ENCODE assay signal across 9 mouse cellular contexts in genomic region chr4:154570451-154570881, GRCm38 (mm10).
DNase-seq lines count a peak whose midpoint lies in the region; ATAC-seq lines count a peak whose summit lies in the region.
"Had no signal": no experiment of that assay in that cellular context is flagged by ENCODE, and none has a peak within 500 bp of the region (broad histone marks: within the 10 kb centered on the region; RNA-seq: fewer than 3 reads in every experiment).

No protein-coding gene starts in this region.

- H3K4me3 ChIP-seq in kidney, embryonic 14.5 days (ENCODE audit: low read length) = no peak overlapping the region
- no peak overlapping the region for H3K4me3 ChIP-seq in forebrain, embryonic 12.5 days (replicated peaks)
- H3K4me3 ChIP-seq in limb, embryonic 10.5 days = peak overlapping the region; percentile 24

- no peak overlapping the region for H3K27ac ChIP-seq in kidney, embryonic 14.5 days (ENCODE audit: low read depth, low read length)
- peak overlapping the region; percentile 63 for H3K27ac ChIP-seq in forebrain, embryonic 12.5 days
- peak overlapping the region; percentile 83 for H3K27ac ChIP-seq in limb, embryonic 10.5 days

- H3K9me3 ChIP-seq in kidney, embryonic 14.5 days (ENCODE audit: control insufficient read depth, low read length) = no peaks in the 10 kb centered on the region
- H3K9me3 ChIP-seq in forebrain, embryonic 12.5 days = no peaks in the 10 kb centered on the region
- H3K9me3 ChIP-seq in limb, embryonic 10.5 days (replicated peaks) = no peaks in the 10 kb centered on the region

- peaks cover 50% of the 10 kb centered on the region for H3K27me3 ChIP-seq in kidney, embryonic 14.5 days (ENCODE audit: control insufficient read depth, insufficient read depth, low read length)
- peaks cover 17% of the 10 kb centered on the region for H3K27me3 ChIP-seq in forebrain, embryonic 12.5 days
- 0 out of 2 replicates have a peak, but pooled peaks cover 8% of the 10 kb centered on the region for H3K27me3 ChIP-seq in limb, embryonic 10.5 days (ENCODE audit: low read depth, poor library complexity, severe bottlenecking)

- no peak for DNase-seq in kidney, adult 8-10 months
- peak; percentile 72 for DNase-seq in limb, embryonic 10.5 days (ENCODE audit: low spot score)
- DNase-seq in retina, embryonic 14.5 days (ENCODE audit: low spot score) = peak; percentile 44
- DNase-seq in frontal cortex, adult 2 months (ENCODE audit: extremely low spot score in 1 of 2, low spot score in 1 of 2) = no peak
- DNase-seq in layer of hippocampus, adult 9-10 months (ENCODE audit: low spot score) = no peak
- DNase-seq in cerebellum, adult 9-11 months = no peak
- DNase-seq: lung, postnatal 14 days had no signal

- whole genome bisulfite sequencing in kidney, embryonic 14.5 days = 8% methylated on average over 10 of the region's 10 CpGs
- 8% methylated on average over 10 of the region's 10 CpGs for WGBS in forebrain, embryonic 12.5 days
- WGBS in limb, embryonic 10.5 days = 5% methylated on average over 10 of the region's 10 CpGs

- peak overlapping the region; percentile 23; the same call in 1 of the 2 replicates for H3K9ac ChIP-seq in kidney, embryonic 14.5 days (ENCODE audit: low read depth, low read length)
- H3K9ac ChIP-seq in forebrain, embryonic 12.5 days = 0 out of 2 replicates have a peak overlapping the region, but pooled peaks have one; percentile 12

- peak; percentile 61; the same call in 1 of the 2 replicates for ATAC-seq in kidney, embryonic 14.5 days (ENCODE audit: low FRiP score, low TSS enrichment)
- peak; percentile 43 for ATAC-seq in forebrain, embryonic 12.5 days (ENCODE audit: low FRiP score)

- no peak overlapping the region for H3K4me2 ChIP-seq in kidney, embryonic 14.5 days (replicated peaks; ENCODE audit: low read depth, low read length)
- peak overlapping the region; percentile 22; the same call in 1 of the 2 replicates for H3K4me2 ChIP-seq in forebrain, embryonic 12.5 days

- H3K4me1 ChIP-seq in kidney, embryonic 14.5 days (ENCODE audit: control insufficient read depth, insufficient read depth, low read length) = peaks cover 34% of the 10 kb centered on the region
- H3K4me1 ChIP-seq in forebrain, embryonic 12.5 days = peaks cover 74% of the 10 kb centered on the region
- peaks cover 98% of the 10 kb centered on the region for H3K4me1 ChIP-seq in limb, embryonic 10.5 days

- no peaks in the 10 kb centered on the region for H3K36me3 ChIP-seq in kidney, embryonic 14.5 days (ENCODE audit: control insufficient read depth, insufficient read depth, low read length)
- H3K36me3 ChIP-seq in forebrain, embryonic 12.5 days (replicated peaks) = no peaks in the 10 kb centered on the region
- H3K36me3 ChIP-seq in limb, embryonic 10.5 days = peaks cover 25% of the 10 kb centered on the region

Comparison
In these comparisons a context has a peak if more than half of its experiments do, and no peak if none do; other contexts are left out.
1. DNase-seq: peak in limb, embryonic 10.5 days (single experiment) and retina, embryonic 14.5 days (single experiment); none in kidney, adult 8-10 months (0 of 2), frontal cortex, adult 2 months (0 of 2), layer of hippocampus, adult 9-10 months (single experiment) and cerebellum, adult 9-11 months (single experiment).